Mouse (Mus musculus) left cerebral cortex, adult 11 months (tissue): ENCODE data around the gene Obox2.
"Not testable (repeated sequence)": the region's sequence is repeated elsewhere in the genome, so short reads cannot be mapped to it uniquely, and the experiment has no call there.

Source experiments
- DNase-seq: peaks from one replicate; pipeline ENCODE4 v3.0.0; 2022; ENCODE audit warnings: low spot score

Gene Obox2

DNA sequence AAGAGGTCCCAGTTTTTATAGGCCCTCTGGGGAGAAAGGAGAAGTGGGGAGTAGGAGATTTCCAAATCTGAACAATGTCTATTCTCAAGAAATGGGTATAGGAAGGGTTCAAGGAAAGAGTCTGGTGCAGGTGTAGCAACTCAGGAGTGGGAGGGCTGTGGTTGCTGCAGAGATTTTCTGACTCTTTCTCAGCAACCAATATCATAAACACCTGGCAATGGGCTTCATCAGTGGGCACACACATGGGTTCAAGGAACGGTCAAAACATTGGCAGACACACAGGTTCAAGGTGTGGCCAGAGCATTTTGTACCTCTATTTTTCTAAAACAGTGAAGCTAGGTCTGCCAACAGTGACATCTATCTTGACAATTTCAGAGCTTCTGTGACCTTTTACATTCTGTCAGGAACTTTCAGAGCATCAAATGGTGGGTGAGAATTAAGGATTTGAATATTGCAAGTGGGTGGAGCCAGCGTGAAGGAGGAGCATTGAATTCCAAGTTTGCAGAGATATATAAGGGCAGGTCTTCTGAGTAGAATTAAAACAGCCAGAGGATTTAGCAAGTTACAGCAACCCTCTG is at the start of gene Obox2, which contains the start of gene Obox1:
Obox2 (plus strand) TSS at position 301 of the 578 bp plus-strand sequence.
Obox1 (plus strand) TSS at position 528 of the 578 bp plus-strand sequence.
- DNase-seq = not testable (repeated sequence)

DNA sequence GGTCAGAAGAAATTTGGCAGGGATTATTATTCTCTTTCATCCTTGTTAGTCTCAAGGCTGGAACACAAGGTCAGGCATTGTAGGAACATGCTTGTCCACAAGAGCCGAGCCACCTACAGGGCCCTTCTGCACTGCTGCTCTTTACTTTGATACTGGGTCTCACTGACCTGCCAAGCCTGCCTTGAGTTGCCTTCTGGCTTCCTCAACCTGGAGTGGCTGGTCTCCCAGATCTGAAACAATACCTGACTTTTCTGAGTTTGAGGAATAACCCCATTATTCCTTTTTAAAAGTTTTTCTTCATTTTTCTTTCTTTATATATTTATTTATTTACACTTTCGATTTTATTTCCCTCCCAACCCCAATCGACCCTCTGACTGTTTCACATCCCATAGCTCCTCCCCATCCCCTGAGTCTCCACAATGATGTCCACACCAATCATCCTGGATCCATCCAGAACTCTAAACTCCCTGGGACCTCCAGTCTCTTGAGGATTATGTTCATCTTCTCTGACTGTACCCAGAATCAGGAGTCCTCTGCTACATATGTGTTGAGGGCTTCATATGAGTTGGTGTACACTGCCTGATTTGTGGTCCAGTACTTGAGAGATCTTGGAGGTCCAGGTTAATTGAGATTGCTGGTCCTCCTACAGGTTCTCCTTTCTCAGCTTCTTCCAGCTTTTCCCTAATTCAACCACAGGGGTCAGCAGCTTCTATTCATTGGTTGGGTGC is 10.8 kb downstream of the Obox2 start:
- DNase-seq = not testable (repeated sequence)

DNA sequence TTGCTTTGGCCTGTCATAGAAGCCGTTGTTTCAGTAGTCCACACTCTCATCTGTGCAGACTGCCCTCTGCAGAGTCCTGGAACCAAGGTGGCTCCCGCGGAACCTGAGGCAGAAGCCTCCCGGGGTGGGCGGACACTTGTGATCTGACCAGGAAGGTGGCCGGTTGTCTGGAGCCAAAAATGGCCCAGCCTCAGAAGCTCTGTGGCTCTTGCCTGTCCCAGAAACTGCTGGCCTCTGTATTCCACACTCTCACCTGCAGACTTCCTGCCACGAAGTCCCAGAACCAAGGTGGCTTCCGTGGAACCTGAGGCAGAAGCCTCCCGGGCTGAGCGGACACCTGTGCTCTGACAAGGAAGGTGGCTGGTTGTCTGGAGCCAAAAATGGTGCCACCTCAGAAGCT is 18.3 kb downstream of the Obox2 start:
- DNase-seq = not testable (repeated sequence)

DNA sequence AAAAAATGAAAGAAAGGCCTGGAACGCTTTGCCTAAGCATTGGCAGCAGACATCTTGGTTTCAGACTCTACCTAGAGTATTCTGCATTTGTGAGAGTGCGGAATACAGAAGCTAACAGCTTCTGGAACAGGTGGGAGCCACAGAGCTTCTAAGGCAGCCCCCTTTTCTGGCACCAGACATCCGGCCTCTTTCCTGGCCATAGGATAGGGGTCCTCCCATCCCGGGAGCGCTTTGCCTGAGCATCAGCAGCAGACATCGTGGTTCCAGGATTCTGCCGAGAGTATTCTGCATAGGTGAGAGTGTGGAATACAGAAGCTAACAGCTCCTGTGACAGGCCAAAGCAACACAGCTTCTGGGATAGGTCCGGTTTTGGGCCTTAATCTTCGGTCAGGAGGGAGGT is 29.5 kb downstream of the Obox2 start:
- DNase-seq = not testable (repeated sequence)

DNA sequence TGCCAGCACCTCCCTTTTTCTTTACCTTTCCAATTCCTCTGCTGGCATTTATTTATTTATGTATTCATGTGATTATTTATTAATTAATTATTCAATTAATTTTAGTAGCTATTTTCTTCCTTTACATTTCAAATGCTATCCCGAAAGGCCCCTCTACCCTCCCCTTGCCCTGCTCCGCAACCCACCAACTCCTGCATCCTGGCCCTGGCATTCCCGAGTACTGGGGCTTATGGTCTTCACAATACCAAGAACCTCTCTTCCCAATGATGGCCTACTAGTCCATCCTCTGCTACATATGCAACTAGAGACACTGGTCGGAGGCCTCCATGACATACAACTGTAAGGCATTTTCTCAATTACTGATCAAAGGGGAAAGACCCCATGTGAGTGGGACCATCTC is 37.0 kb downstream of the Obox2 start:
- not testable (repeated sequence) for DNase-seq
